Mouse (Mus musculus): ENCODE data around the gene Hhatl.
A peak's percentile ranks its signal among the peaks of the same experiment; 100 is the strongest.

DNA sequence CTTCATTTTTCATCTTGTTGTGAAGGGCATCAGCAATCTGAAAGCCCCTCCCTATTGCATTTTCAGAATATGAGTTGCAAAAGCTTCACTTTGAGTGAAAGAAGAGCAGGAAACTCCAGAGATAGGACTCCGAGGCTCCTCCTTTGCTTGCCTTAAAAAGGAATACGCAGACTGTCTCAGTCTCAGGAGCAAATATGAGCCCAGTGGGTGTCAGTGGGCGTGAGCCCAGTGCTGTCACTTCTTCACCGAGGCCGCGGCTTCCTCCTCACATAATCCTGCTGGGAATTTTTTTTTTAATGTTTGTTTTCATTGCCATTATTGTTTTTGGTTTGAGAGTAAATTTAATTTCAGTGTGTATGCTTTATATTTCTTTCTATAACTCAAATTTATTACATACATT, 51.8 kb downstream of the Hhatl start:
- TF ChIP-seq ZMIZ1 (IDR thresholded peaks at IDR 0.05; ENCODE audit: low read depth, low read length): no peak
- TF ChIP-seq POLR2A (IDR thresholded peaks at IDR 0.05; ENCODE audit: low read depth, low read length): 0 out of 2 replicates have a peak, but pooled peaks have one; percentile 3
- TF ChIP-seq TBP (conservative IDR thresholded peaks at IDR 0.05; ENCODE audit: low read depth, low read length): no peak
- no peak for TF ChIP-seq EP300 (IDR thresholded peaks at IDR 0.05; ENCODE audit: low read length)
- no peak for TF ChIP-seq CTCF (conservative IDR thresholded peaks at IDR 0.05 in 1 of 2, IDR thresholded peaks at IDR 0.05 in 1 of 2; ENCODE audit: low read depth in 2 of 2, low read length in 2 of 2)
- TF ChIP-seq RAD21 (IDR thresholded peaks at IDR 0.05; ENCODE audit: low read depth, low read length): no peak
- TF ChIP-seq UBTF (IDR thresholded peaks at IDR 0.05; ENCODE audit: low read depth, low read length): no peak
- TF ChIP-seq JUND (conservative IDR thresholded peaks at IDR 0.05; ENCODE audit: low read depth, low read length): no peak
- no peak for TF ChIP-seq USF1 (IDR thresholded peaks at IDR 0.05; ENCODE audit: low read depth, low read length)
- no peak for TF ChIP-seq POLR2AphosphoS2 (IDR thresholded peaks at IDR 0.05; ENCODE audit: low read depth, low read length)
- no peak for TF ChIP-seq NRF1 (IDR thresholded peaks at IDR 0.05; ENCODE audit: low read depth, low read length)
- no peak for TF ChIP-seq ELF1 (IDR thresholded peaks at IDR 0.05; ENCODE audit: low read depth, low read length)
